Mouse (Mus musculus) testis, postnatal 10 days (tissue): ENCODE data around the gene Cyp4a29.
"Not testable (repeated sequence)": the region's sequence is repeated elsewhere in the genome, so short reads cannot be mapped to it uniquely, and the experiment has no call there.

Experiments used
- DNase-seq: peaks from one replicate; pipeline ENCODE4 v3.0.0; 2021; ENCODE audit warnings: low spot score

Cyp4a29 gene

DNA sequence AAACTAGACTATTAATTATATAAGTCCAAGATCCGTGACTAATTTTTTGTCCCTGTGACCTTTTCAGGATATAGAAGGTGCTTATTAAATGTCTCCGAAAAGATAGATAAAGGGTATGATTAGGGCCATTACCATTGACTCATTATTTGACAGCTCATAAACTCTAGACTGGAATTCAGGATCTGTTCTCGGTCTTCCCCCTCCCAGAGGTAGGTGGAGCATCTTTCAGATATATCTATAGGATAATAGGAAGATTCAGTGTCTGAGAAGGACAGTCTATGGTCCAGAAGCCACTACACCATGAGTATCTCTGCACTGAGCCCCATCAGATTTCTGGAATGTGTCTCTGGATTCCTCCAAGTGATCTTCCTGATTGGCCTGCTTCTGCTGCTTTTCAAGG, at the start of gene Cyp4a29:
Gene Cyp4a29, plus strand, starts transcription at position 301 of the 400 bp plus-strand sequence.
- DNase-seq = no peak

DNA sequence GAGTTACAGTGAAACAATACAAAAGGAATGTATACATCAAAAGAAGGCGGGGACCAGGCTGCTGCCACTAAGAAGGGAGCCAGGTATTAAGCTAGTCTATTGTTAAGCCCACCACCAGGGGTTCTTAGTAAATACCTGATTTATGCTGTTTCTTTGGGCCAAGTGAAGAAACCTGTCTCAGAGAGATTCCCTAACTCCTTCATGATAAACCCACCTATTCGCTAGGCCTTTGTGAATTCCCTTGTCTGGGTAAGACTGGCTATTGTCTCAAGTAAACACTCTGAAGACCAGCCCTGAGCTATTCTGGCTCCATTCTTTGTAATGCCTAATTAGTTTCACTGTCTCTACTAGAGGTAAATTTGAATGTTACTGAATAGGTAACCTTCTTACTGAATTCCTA, 9.0 kb upstream of the Cyp4a29 start:
- not testable (repeated sequence) for DNase-seq

DNA sequence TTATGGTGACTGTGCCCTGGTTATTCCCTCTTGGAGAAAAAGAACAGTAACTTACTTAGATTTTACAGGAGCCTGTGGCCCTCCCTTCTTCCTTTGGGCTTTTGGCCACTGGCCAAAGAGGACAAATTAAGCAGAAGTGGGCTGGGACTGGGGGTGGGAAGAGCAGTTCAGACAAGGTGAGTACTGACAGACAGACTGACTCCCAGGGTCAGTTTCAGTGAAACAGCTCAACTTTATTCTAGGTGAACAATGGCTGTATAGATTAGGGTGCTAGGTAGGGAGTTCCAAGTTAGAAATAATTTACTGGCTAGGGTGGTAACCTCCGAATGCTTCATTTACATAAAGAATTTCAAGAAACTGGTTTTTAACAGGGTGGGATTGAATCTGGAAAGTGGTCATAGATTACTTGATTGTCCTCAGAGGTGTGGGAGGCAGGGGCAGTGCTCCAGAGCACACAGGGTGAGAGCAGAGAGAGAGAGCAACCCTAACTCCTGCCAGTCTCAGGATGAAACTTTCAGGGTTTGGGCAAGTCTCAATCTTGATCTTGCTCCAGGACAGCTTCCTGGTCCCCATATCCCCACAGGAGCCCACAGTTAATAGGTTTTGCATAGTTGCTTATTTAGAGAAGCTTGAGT, 5.3 kb upstream of the Cyp4a29 start:
- DNase-seq = no peak

DNA sequence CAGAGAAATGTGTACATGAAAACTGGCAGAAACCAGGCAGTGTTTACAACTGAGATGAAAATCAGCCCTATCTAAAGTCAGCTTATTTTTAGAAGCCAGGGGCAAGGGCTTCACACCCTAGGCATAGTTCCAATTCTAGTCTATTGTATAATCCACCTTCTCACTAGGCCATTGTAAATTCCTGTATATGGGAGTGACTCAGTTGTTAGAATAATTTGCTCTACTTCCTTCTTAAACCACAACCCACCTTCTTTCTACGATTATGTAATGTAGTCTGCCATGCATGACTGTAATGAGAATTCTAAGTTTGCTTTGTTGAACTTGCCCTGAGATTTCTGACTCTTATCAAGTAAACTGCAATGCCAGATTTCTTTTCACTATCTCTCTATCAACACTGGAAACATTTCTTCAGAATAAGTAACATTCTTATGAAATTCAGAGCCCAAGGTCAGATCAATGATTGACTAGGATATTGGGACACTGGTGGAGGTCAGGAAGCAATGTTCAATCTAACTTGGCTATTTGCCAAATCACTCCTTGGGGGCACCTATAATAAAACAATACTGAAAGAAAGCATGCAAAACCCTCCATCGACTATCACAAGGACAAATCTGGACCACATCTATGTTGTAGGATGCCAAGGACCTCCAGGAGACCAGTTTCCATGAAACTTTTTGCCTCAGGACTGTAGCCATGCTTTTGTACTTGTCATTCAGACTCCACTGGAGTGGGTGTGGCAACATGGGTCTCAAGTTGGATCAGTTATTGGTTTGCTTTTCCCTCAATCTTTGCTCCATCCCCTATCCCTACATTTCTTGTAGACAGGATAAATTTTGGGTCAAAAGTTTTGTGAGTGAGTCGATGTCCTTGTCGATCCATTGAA, 23.0 kb downstream of the Cyp4a29 start:
- DNase-seq = not testable (repeated sequence)

DNA sequence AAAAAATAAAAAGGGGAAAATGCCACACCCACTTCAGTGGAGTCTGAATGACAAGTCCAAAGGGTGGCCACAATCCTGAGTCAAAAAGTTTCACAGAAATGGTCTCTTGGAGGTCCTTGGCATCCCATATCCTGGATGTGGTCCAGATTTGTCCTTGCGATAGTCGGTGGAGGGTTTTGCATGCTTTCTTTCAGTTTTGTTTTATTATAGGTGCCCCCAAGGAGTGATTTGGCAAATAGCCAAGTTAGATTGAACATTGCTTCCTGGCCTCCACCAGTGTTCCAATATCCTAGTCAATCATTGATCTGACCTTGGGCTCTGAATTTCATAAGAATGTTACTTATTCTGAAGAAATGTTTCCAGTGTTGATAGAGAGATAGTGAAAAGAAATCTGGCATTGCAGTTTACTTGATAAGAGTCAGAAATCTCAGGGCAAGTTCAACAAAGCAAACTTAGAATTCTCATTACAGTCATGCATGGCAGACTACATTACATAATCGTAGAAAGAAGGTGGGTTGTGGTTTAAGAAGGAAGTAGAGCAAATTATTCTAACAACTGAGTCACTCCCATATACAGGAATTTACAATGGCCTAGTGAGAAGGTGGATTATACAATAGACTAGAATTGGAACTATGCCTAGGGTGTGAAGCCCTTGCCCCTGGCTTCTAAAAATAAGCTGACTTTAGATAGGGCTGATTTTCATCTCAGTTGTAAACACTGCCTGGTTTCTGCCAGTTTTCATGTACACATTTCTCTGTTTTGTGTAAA, 36.5 kb downstream of the Cyp4a29 start:
- DNase-seq = not testable (repeated sequence)

DNA sequence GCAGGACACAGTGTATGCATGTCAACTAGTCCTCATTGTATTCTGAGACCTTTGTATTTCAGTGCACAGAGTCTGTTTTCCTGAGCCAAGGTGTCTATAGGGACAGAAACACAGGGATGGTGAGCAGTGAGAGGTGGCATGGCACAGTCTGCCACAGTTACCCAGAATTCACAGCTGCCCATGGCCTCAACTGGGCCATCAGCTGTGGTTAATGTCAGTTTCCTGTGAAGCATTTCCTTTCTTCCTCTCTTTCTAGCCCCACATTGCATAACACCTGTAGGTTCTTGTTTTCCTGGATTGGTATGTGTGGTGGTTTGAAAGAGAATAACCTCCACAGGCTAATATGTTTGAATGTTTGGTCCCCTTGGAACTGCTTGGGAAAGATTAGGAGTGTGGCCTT, 38.5 kb downstream of the Cyp4a29 start:
- no peak for DNase-seq

DNA sequence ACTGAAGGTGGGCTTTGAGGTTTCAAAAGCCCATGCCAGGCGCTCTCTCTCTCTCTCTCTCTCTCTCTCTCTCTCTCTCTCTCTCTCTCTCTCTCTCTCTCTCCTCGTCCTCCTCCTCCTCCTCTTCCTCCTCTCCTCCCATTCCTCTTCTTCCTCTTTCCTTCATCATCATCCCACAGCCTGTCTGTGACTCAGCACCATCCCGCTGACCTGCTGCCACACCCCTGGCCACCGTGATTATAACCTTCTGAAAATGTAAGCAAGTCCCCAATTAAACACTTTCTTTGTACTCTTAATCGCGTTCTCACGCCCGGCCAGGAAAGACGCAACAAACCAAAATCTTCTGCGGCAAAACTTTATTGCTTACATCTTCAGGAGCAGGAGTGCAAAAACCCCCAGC, 38.9 kb downstream of the Cyp4a29 start:
- DNase-seq = not testable (repeated sequence)

DNA sequence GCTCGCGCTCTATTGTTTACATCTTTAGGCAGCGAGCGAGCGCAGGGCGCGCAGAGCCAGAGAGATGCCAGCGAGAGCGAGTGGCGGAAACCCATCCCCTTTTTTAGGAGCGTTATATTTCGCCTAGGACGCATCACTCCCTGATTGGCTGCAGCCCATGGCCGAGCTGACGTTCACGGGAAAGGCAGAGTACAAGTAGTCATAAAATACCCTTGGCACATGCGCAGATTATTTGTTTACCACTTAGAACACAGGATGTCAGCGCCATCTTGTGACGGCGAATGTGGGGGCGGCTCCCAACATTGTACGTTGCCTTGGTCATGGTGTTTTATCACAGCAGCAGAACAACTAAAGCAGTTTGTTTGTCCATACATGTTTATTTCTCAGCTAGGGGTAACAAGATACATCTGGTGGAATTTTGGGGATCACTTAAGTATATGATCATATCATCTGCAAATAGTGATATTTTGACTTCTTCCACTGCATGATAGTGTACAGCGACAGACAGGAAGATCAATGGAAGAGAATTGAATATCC, 39.4 kb downstream of the Cyp4a29 start:
- not testable (repeated sequence) for DNase-seq

DNA sequence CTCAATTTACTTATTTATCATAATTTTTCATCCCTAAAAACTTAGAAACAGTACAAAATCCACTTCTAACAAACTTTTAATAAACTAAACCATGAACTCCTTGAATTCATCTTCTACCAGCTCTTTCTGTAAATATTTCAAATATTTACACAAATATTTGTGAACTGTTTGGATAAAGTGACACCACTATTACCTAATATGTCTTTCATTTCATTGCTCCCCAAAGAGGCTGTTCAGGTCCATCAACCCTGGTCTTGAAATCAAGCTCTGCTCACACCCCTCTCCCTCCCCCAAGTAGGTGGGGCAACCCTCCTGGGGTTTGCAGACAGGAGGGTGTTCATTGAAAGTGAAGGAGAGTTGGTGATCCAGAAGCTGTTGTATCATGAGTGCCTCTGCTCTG, 56.9 kb downstream of the Cyp4a29 start, which contains the start of gene Cyp4a12a:
Gene Cyp4a12a, plus strand, starts transcription at position 301 of the 400 bp plus-strand sequence.
- not testable (repeated sequence) for DNase-seq
